Mouse (Mus musculus): ENCODE results near the gene Dgki.
"Not testable (repeated sequence)": the region's sequence is repeated elsewhere in the genome, so short reads cannot be mapped to it uniquely, and the experiment has no call there.

The Dgki gene

DNA sequence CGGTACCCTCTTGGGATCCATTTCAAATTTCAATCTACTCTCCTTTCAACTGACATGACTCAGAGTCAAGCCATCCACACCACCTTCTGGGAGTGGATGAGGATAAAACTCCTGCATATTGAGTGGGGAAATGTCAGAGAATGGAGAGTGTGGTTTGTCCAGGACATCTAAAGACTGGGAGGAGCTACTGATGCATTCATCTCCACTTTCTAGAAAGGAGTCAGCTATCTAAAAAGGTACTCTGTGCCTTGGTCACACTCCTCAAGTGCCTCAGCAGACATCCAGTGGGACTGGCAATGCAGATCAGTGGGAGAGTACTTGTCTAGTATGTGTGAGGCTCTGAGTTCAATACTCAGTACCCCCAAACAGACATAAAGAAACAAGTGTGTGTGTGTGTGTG, 145.9 kb downstream of the Dgki start:
- no peak for DNase-seq (ENCODE audit: low read depth in 1 of 2, low spot score in 2 of 2)

DNA sequence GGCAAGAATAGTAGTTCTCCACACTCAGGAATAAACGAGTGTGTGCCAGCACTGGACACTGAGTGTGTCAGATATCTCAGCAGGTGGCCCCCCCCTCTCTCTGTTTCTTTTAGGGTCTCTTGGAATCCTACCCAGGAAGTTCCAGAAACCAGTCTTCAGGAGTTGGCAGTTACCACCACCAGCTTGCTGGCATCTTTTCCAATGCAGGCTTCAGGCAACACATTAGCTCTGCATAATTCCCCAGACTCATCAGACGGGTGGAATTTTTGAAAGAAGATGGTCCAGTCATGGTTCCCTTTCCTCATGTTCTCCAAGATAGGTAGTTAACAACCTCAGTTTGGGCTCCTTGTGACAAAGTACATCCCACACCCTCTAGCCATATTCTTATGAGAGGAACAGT, 149.5 kb downstream of the Dgki start:
- DNase-seq (ENCODE audit: low read depth in 1 of 2, low spot score in 2 of 2), result no peak

DNA sequence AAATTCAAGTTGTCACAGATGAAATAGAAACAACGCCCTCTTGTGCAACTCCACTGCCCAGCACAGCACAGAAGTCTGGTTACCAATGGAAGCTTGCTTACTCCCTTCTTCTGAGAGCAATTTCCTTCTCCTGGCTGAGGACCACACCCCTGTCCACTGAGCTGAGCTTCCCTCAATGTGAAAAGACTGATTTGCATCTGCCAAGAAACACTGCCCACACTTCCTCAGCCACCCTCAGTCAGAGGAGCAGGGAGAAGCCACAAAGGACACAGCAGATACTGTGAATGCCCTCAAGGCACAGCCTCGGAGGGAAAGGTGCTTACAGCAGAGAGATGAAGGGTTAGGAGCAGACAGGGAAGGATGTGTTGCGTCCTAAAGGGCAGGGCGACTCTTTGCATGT, 149.9 kb downstream of the Dgki start:
- no peak for DNase-seq (ENCODE audit: low read depth in 1 of 2, low spot score in 2 of 2)

DNA sequence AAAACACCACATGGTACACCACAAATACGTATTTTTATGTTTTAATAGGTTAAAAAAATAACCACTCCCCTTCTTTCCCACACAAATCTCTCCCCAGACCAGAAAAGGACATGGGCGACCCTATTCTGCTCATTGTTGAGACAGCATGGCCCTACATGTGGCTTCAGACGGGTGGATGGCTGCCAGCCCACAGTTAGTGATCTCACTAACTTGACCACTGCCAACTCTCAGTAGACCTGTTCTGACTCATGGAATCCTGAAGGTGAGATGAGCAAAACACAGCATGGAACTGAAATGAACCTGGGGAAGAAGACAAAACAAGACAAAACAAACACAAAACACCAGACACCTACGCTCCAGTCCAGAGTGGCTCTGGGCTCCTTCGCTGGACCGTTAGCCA, 150.8 kb downstream of the Dgki start:
- no peak for DNase-seq (ENCODE audit: low read depth in 1 of 2, low spot score in 2 of 2)

DNA sequence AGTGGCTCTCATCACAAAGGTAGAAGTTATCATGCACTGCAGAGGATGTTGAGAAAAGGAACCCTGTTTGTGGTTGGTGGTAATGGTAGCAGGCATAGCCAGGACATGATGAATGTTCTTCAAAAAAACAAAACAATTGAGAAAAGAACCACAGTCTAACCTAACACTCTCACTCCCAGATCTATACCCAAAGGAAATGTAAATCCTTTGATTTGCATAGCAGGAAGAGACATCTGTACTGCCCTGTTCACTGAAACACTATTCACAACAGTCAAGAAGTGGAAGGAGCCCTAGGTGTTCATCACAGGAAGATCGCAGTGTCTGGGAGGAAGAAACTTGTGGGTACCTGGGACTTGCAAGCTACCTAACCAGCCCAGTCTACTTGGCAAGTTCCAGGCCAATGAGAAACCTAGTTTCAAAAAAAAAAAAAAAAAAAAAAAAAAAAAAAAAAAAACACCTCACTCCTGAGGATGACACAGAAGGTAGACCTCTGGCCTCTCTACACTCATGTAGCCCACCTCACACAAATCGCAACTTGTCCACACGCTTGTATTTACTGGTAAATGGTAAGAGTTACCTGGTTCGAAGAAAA, 152.5 kb downstream of the Dgki start:
- DNase-seq (ENCODE audit: low read depth in 1 of 2, low spot score in 2 of 2), result no peak

DNA sequence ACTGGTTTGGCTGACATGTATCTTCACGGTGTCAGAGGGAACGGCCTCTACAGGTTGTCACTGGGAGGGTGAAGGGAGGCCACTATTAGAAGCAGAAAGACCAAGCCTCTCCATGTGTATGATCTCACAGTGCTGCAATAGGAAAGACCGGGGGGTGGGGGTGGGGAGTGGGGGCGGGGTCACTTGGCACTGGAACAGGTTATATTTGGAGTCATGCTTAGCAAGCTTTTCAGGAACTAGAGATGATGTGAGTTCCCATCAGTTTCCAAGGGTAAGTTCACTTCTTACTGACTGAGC, 156.2 kb downstream of the Dgki start:
- no peak for DNase-seq (ENCODE audit: low read depth in 1 of 2, low spot score in 2 of 2)

DNA sequence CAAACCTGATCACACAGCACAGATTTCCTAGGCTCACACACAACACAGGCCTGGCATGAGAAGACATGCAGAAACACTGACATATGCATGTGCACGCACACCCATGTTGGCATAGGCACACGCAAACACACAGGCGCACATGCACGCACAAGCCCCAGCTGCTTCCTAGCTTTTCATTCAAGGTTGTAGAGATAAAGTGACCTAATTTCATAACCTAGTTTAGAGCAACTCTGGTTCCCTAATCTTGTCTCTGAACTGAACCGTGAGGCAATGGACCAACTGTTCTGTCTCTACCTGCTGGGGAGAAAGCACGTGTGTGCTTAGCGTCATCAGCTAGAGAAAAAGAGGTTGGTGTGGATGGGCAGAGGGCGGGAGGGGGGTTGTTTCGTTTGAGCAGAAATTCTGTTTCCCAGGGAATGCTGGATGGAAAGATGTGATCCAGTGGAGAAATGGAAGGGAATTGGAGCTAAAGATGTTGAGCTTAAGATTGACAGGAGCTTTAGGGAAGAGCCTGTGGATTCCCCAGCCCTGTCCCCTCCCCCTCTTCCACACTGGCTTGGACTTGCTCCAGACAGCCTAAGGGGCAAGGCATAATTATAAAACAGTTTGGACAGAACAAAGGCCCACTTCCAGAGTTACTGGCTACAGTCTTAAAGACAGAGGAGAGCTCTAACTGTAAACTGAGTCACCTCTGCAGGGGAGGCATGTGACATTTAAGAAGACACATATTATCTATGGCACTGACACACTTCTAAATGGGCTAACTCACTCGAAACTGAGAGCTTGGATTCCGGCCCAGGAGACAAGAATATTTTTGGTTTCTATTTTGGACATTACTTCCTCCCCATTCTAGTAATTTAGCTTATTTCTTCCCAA, 156.8 kb downstream of the Dgki start:
- no peak for DNase-seq (ENCODE audit: low read depth in 1 of 2, low spot score in 2 of 2)

DNA sequence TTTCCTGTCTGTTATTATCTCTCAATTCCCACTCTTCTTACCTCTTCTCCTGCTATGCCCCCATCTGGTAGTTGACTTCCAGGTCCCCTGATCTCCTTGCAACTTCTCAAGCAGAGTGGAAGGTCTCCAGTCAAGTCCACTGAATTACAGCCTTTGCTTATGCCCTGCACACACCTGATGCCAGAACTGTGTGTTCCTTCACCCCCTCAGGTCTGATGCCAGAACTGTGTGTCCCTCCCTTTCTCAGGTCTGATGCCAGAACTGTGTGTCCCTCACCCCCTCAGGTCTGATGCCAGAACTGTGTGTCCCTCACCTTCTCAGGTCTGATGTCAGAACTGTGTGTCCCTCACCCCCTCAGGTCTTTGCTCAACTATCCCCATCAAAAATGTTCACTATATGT, 161.2 kb downstream of the Dgki start:
- no peak for DNase-seq (ENCODE audit: low read depth in 1 of 2, low spot score in 2 of 2)

DNA sequence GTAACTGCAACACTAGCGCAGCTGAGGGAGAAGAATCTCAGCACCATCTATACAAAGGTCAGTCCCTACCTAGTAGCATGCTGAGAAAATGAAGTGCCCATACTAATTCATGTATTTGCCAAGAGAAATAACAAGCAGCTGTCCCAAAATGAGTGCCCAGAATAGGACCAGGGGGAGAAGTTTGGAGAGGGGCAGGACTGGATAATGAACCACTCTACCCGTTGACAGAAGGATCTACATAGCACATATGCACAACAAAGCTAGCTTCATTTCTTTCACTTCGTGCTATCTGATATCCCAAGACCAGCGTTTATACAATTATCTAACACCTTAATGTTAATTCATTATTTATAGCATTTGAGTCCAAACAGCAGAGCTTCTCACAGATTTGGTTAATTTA, 168.7 kb downstream of the Dgki start:
- no peak for DNase-seq (ENCODE audit: low read depth in 1 of 2, low spot score in 2 of 2)

DNA sequence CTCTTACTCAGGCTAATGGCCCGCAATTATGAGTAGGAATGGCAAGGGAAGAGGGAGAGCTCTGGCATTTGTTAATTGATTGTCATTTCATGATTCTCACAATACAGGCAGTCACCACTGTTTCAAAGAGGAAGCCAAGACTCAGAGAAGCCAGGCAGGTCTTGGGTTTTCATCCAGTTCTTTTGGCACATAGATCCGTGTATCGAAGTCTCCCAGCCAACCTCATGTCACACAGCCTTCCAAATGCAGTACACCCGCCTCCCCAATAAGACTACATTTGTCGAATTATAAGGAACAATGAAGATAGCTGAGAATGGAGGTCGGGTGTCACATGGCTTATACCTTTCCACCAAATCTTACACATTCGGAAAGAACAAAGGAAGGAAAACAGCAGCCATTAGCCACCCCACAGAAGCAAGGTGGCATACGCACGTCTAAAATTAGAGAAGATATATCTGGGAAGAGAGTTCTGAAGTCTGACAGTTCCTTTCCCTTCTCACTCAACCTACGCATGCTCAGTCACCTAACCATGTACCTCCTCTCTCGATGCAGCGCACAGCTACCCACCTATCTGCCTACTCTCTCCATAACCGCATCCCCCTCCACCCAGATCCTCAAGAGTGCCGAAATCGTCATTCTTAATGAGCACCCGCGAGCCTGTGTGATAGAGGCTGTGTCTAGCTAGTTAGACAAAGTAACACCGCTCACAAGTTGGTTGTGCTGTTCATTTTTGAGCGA, 179.4 kb downstream of the Dgki start:
- no peak for DNase-seq (ENCODE audit: low read depth in 1 of 2, low spot score in 2 of 2)

DNA sequence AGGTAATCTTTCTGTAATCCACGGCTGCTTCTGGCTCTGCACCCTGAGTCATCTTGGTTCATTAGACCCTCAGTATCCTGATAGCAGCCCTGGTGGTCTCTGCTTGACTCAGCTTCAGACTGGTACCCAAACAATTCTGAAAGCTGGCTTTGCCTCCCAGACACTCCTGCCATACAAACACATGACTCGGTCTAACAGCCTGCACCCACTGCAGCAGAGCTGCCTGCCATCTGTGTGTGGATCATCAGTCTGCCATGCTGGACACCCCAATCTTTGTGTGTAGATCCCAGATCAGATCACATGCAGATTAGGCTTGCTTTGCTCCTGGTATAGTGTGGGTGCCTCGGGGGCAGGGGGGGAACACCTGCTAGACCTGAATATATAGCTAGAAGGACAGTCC, 180.8 kb downstream of the Dgki start:
- DNase-seq (ENCODE audit: low read depth in 1 of 2, low spot score in 2 of 2), result no peak

DNA sequence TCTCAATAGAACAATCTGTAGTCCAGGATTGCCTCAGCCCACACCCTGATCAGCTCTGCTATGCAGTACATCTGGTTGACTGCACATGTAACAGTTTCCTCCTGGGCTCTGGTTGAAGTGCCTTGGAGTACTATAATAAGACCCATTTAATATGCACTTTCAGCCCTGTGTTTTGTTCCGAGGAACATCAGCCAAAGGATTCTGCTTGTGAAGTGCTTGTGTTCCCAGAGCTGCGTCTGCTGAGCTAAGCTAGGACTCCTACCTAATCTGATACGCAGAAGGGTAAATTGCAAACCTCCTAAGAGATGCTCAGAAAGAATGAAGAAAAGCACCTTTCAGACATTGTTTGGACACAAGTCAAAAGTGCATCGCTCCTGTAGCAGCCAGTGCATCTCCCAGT, 186.9 kb downstream of the Dgki start:
- no peak for DNase-seq (ENCODE audit: low read depth in 1 of 2, low spot score in 2 of 2)

DNA sequence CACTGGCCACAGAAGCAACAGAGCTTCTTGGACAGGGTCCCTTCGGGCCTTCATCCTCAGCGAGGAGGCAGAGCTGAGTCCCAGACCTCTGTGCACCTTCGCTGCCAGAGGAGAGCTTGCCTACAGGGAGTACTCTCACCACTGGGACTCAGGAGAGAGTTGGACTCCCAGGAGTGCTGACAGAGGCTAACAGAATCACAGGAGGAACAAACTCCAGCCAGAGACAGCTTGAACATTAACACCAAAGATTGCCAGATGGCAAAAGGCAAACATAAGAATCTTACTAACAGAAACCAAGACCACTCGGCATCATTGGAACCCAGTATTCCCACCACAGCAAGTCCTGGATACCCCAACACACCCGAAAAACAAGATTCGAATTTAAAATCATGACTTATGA, 193.7 kb downstream of the Dgki start:
- not testable (repeated sequence) for DNase-seq (ENCODE audit: low read depth in 1 of 2, low spot score in 2 of 2)

DNA sequence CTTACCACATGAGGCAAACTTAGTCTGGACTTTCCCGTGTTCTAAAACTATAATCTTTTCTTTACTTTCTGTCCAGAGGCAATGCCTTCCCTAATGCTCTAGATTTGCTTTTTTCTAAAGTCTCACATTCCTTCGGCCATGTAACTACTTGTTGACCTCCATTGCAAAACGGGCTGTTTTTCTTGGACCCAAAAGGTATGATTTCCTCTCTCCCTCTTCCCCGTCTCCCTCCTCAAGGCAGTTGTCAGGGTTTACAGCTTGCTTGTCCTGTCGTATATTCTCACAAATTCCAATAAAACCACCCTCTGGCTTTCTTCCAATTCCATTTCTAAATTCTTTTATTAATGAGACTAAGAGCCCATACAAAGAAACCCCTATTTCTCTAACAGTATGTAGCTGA, 199.6 kb downstream of the Dgki start:
- DNase-seq (ENCODE audit: low read depth in 1 of 2, low spot score in 2 of 2), result no peak

DNA sequence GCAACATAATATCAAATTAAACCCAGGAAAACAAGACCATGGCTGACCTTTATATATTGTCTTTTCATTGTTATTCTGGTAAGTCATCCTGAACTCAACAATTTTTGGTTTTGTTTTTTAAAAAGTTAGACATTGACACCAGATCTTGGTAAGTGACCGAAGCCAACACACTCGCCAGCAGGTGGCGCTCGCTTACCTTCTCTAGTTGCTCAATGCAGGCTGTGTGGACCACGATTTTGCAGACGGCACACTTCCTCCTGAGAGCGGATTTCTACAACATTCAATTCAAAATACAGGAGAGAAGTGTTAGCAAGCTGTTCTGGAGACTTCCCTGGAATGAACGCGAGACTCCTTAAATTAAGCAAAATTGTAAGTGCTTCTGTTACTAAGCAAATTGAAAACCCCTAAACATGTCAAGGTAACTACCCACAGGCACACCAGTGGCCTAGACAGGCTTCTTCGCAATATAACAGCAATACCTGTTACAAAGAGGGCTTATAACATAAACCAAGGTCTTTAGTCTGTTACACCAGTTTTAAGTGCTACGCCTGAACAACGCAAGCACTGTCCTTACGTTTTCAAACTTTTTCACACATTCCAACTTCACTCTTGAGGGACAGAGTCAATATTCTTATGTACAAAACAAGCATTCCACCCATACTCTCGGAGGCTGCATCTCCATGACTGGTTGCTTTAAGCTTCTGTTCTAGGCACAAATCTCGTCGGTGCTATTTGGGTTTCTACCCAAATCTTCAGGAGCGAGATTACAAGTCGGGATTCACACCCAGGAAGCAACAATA, 202.4 kb downstream of the Dgki start:
- DNase-seq (ENCODE audit: low read depth in 1 of 2, low spot score in 2 of 2), result peak in 1 of 2 experiments; percentile 37

DNA sequence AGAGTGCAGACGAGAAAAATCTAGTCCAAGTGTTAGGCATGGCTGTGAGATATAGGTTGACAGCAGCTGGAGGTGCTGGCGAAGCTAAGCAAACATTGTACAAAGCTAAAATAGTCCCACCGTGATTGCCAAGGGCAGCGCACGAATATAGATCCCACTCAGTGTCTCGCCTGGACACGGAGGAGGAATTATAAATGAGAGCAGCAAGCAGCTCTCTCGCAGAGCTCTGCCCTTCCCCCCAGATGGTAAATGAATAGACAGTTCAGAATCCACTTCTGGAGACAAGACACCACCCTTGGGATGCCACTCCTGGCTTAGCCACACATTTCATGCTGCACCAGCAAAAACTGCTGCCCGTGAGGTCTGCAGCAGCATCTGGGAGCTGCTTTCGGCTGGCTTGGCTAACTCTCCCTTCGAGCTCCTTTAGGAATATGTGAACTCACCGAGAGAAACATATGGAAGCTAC, 203.1 kb downstream of the Dgki start:
- DNase-seq (ENCODE audit: low read depth in 1 of 2, low spot score in 2 of 2), result no peak

DNA sequence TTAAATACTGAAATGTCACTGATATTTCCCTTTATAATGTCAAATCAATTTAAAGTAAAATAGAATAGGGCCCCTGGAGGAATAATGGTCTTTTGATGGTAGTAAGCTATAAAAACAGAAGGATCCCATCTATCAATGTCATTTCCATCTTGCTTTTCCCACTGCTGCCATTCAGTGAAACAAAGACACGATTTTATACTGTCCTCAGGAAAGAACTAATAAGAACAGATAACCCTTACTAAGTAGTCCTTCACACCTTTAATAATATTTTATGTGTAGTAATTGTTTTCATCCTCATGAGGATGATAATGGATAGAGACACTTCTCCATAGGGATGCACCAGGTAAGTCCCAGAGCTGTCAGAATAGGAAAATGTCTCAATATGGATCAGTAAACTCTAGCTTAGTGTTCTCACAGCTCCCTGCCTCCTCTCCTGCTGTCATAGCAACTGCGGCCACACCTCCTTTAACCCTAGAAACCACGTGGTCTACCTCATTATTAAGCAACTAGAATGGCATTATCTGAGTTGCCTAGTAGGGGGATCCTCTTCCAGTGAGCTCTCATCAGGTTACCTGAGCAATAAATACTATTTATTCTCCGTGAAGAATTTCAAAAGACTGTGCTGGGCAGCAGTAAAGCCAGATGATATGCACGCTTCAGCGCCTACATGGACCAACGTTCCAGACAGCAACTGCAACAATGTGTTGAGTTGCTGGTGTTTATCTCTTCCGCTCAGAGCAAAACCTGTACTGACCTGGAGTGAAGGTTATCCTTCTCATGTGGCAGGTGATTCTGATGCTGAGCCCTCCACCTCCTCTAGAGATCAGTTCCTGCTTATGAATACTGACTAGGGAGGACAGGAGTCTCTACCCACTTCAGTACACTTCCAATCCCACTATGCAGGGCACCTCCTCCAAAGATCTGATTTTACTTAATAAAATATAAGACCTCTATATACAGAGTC, 210.6 kb downstream of the Dgki start:
- no peak for DNase-seq (ENCODE audit: low read depth in 1 of 2, low spot score in 2 of 2)

DNA sequence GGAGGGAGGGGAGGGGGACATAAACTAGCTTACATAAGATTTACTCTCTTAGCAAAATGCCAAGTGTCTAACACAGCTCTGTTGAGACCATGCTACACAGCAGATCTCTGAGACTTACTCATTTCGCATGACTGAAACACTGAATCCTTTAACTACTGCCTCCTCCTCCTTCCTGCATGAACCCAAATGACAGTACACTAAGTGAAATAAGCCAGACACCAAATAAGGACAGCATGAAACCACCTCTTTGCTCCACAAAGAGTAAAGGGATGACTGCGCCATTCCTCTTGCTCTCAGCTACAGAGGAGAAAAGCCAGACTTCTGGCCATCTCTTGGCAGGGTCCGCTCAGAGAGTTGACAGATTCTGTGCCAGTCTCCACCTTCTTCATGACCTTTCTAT, 217.0 kb downstream of the Dgki start:
- no peak for DNase-seq (ENCODE audit: low read depth in 1 of 2, low spot score in 2 of 2)

DNA sequence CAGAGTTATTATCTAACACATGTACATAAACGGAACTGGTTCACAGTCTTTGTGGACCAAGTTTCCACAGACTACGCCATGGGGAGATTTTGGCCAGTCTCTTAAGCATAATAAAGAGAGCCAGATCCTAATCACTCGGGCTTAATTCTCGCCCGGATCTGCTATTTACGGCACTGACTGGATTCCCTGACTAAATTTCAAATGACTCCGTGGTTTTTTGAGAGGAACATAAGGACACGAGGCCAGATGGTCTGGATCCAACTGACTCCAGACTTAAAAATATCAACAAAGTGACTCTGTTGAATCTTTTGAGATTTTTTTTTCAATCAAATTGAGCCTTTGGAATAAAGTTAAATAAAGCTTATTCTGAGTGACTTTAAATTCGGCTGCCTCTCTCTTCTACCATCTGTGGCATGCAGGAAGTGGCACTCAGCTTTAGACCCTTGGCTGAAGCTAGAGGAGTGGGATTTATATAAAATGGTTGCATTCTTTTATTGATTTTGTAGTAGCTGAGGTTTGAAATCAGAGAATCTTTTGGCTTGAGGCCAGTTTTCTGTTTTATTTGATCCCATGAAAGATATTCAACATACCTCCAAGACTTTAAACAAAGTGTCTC, 227.5 kb downstream of the Dgki start:
- no peak for DNase-seq (ENCODE audit: low read depth in 1 of 2, low spot score in 2 of 2)
